Mouse (Mus musculus): ENCODE data around the gene Kifc5b.

- TF ChIP-seq CTCF (IDR thresholded peaks at IDR 0.05; ENCODE audit: low read depth) (no peak), EP300 (IDR thresholded peaks at IDR 0.05; ENCODE audit: low read depth) (no peak)
Observed at GRCm38 (mm10) chr17:26868756-26869155, 48.1 kb upstream of the Kifc5b start.

All from liver, embryonic 14.5 days (tissue).